Mouse (Mus musculus) T-helper 1 cell (primary cell): ENCODE results near the gene Zfp663.

ENCODE experiments used
- in situ Hi-C: fragments of 300-600 bp; cut with MboI, MseI; formaldehyde crosslinking; loops from one replicate; pipeline ENCODE4 v1.15.1; 2025; ENCODE audit warnings: high pct_unique_total_duplicates

The Zfp663 gene

GRCm38 (mm10) chr2:165370348-165370747 is 1.8 kb upstream of the Zfp663 start:
- in situ Hi-C loops = no loop called here

GRCm38 (mm10) chr2:165367868-165368439 is 575 bp downstream of the Zfp663 start:
- in situ Hi-C loops = no loop called here

GRCm38 (mm10) chr2:165367047-165367520 is 1.4 kb downstream of the Zfp663 start:
- in situ Hi-C loops = no loop called here

GRCm38 (mm10) chr2:165364334-165365091 is 4.0 kb downstream of the Zfp663 start:
- in situ Hi-C loops = loop anchor here (5.0 kb wide), 2 partner anchors 128 to 287 kb away; partner anchors contain the start of gene Trp53rka

GRCm38 (mm10) chr2:165363282-165363681 is 5.2 kb downstream of the Zfp663 start:
- in situ Hi-C loops = loop anchor here (5.0 kb wide), 2 partner anchors 129 to 286 kb away; partner anchors contain the start of gene Trp53rka

- in situ Hi-C loops = loop anchor here (5.0 kb wide), 2 partner anchors 131 to 284 kb away; partner anchors contain the start of gene Trp53rka
These were observed 7.7 kb downstream of the Zfp663 start for GRCm38 (mm10) chr2:165360861-165361260.

GRCm38 (mm10) chr2:165351828-165352513 is 16.6 kb downstream of the Zfp663 start:
- in situ Hi-C loops = no loop called here

GRCm38 (mm10) chr2:165349466-165349865 is 19.1 kb downstream of the Zfp663 start:
- in situ Hi-C loops = loop anchor here (10.0 kb wide), 1 partner anchor 1905 kb away; no protein-coding TSS in a partner anchor

- in situ Hi-C loops = loop anchor here (10.0 kb wide), 1 partner anchor 1901 kb away; no protein-coding TSS in a partner anchor
These were observed 22.3 kb downstream of the Zfp663 start for GRCm38 (mm10) chr2:165346180-165346579.

GRCm38 (mm10) chr2:165337191-165337590 is 31.3 kb downstream of the Zfp663 start:
- in situ Hi-C loops = no loop called here

GRCm38 (mm10) chr2:165332610-165333210 is 35.8 kb downstream of the Zfp663 start:
- in situ Hi-C loops = no loop called here

- in situ Hi-C loops = no loop called here
These were observed 38.8 kb downstream of the Zfp663 start for GRCm38 (mm10) chr2:165329703-165330102.

- in situ Hi-C loops = no loop called here
These were observed 39.8 kb downstream of the Zfp663 start for GRCm38 (mm10) chr2:165328746-165329145.

- in situ Hi-C loops = no loop called here
These were observed 41.1 kb downstream of the Zfp663 start for GRCm38 (mm10) chr2:165327386-165327785.

GRCm38 (mm10) chr2:165326304-165327190 is 42.0 kb downstream of the Zfp663 start, which contains the start of gene Elmo2:
Elmo2 (minus strand) TSS chr2:165326479.
- in situ Hi-C loops = no loop called here

- in situ Hi-C loops = no loop called here
These were observed 42.8 kb downstream of the Zfp663 start for GRCm38 (mm10) chr2:165325521-165326303.

GRCm38 (mm10) chr2:165323928-165324327 is 44.6 kb downstream of the Zfp663 start:
- in situ Hi-C loops = loop anchor here (5.0 kb wide), 1 partner anchor 1233 kb away; no protein-coding TSS in a partner anchor

GRCm38 (mm10) chr2:165323484-165323883 is 45.0 kb downstream of the Zfp663 start:
- in situ Hi-C loops = loop anchor here (5.0 kb wide), 1 partner anchor 1234 kb away; no protein-coding TSS in a partner anchor

GRCm38 (mm10) chr2:165321981-165322735 is 46.4 kb downstream of the Zfp663 start:
- in situ Hi-C loops = loop anchor here (5.0 kb wide), 1 partner anchor 1235 kb away; no protein-coding TSS in a partner anchor
